Mouse (Mus musculus) layer of hippocampus, postnatal 36 days (tissue): ENCODE measurements around the gene Cela1. TPM values are rescaled to one million over a fixed set of nuclear protein-coding genes. Genes with fewer than 3 reads are reported as not detected.

Experiments used
- DNase-seq, 2 experiments: peaks; one replicate each; pipeline ENCODE4 v3.0.0; 2022
- total RNA-seq, 2 experiments: library from RNA; stranded (reverse); gene quantifications; 2 replicates each; pipeline ENCODE4 v1.2.3; 2021

The Cela1 gene
- total RNA-seq, result 1 to 10 TPM; 1.8 to 2.3 TPM

DNA sequence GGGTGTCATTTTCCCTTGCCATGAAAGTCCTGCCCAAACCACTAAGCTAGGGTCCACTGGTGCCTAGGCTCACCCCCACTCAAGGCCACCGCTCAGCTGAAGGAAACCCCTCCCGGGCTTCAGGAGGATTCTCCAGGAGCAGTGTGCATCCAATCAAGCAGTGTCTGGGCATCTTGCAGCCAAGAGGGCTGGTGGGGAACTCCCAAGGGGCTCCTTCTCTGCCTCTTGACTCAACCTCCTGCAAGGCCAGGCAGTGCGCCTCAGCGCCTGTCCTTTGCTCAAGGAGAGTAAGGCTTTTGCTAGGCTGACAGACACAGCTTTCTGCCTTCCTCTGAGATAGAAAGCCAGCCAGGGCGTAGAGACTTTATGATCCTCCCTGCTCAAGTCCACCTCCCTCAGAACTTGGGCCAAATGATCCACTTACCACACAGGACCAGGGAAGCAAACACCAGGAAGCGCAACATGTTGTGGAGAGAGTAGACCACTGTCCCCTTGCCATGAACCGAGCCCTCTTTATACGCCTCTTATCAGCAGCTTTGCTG, at the start of gene Cela1:
TSS of gene Cela1 (minus strand) at position 492 of the 542 bp plus-strand sequence.
- DNase-seq, result no peak

DNA sequence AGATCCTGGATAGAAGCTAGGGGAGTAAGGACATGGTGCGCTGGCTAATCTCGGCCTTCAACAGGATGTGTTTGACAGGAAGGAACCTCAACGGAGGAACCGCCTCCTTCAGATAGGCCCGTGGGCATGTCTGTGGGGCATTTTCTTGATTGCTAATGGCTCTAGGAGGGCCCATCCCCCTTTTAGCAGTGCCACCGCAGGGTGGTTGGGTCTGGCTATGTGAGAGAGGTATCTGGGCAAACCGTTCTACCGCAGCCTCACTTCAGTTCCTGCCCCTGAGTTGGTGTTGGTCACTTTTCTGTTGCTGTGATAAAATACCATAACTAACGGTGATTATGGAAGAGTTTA, 48.2 kb upstream of the Cela1 start:
- no peak for DNase-seq

DNA sequence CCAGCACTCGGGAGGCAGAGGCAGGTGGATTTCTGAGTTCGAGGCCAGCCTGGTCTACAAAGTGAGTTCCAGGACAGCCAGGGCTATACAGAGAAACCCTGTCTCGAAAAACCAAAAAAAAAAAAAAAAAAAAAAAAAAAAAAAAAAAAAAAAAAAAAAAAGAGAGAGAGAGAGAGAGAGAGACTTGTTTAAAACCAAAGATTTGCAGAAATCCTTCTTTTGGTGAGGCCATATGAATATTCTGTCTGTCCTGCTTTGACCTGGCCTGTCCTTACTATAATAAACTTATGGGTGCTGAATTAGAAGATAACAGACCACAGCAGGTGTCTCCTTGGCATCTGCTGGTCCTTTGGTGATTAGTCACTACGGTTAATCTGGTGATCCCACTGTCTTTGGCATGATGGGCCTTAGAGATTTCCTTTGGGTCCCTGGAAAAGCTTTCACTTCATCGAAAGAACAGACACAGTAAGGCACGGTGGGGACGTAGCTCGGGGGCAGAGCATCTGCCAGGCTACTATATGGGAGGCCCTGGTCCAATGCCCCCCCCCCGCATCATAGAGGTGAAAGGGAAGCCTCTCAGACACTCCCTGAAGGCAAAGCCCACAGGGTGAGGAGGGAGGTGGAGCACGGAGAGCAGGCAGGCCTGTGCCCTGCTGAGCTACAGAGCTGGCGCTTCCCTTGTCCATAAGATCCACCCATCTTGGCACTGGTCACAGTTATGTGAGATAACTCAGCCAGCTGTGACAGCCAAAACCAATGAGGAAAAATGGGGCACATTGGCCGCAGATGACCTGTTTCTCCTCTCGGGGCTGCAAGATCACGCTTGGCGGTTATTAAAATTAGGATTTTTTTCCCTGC, 47.6 kb upstream of the Cela1 start:
- DNase-seq, result no peak

DNA sequence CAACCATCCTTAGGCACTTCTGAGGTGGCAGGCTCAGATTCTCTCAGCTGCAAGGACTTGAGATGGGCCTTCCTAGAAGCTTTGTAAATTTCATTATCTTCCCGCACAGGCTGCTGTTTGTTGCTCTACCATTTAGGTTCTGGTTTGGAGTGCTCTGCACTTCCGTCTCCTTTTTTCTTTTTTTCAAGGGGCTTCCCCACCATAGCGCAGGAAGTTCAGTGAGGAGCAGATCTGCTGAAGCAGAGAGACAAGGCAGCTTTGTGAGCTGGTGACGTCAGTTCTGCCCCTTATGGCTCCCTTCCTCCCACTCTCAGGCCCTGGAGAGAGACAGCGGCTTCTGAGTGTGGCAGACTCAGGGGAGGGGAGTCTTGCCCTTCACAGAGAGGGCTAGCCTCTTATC, 44.9 kb upstream of the Cela1 start:
- no peak for DNase-seq

DNA sequence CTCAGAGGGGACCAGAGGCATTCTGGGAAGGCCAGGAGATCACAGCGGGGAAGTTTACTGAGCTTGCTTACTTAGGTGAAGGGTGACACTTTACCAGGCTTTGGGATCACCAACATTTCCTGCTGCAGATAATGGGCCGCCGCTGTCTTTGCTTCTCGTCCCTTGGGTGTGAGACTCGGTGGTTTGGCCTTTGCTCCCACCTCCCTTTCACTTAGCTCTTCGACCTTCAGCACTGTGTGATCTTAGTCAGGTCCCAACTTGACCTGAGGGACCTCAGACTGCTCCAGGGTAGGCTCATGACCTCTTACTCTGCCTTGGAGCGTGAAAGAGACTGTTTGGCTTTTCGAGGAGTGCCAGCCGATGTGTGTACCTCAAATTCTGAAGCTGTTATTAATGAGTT, 43.4 kb upstream of the Cela1 start:
- DNase-seq, result no peak

DNA sequence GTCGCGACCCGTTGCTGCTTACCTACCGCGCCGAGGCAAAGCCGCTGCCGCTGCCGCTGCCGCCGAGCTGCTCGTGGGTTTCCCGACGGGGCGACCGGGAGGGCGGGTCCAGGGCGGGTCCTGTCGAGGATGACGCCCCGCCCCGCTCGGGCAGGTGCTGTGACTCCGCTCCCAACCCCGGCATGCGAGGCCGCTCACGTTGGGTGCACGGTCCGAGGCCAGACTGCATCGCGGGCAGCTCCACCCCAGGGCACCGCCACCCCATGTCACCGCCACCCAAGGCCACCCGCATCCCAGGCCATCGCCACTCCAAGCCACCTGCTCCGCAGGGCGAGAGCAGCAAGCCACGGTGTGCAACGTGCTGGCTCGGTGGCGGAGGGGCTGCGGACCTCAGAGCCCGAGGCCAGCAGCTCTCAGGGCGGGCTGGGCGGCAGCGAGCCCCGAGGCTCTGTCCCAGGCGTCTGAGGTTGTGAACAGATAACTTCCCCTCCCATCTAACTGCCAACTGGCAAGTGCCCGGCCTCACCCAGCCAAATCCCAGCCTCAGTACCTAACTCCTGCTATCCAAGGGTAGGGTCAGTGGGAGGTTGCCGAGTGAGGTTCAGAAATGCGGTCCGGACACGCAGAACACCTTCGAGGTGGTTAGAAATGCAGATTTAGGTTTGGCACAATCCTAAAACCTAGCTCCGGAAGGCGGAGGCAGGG, 41.7 kb upstream of the Cela1 start, which contains the start of gene Galnt6:
TSS of gene Galnt6 (minus strand) at position 96 of the 705 bp plus-strand sequence.
- no peak for DNase-seq

DNA sequence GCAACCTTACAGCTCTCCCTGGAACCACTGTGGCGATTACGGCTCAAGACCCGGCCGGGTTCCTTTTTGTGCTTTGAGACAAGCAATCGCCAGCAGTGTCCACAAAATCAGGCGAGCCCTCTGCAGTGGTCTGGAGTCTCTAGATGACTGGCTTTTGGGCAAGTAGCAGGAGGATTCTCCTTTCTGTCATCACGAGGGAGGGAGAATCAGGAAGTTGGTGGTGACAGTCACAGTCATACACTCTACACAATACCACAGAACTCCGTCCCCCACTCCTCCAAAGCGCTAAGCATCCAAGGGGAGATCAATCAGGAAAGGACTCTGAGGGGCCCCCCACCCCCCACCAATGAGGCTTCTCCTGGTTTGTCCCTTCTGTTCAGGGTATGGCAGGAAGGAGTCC, 40.9 kb upstream of the Cela1 start:
- DNase-seq, result no peak

DNA sequence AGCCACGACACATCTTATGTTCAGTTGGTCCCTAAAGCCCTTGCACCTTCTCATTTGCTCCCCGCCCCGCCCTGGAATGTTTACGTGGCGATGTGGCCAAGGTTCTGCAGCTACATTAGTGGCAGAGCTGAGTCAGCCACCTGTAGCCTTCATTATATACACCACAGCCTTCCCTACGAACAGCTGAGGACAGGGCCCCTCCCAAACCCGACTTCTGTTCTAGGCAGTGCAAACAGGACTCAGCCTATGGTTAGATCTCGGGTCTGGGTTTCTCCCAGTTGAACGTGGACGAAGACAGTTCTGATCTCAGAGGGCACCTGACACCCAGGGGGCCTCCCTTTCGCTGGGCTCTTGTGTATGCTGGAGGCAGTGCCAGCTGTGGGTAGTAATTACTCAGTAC, 40.1 kb upstream of the Cela1 start:
- DNase-seq, result no peak

DNA sequence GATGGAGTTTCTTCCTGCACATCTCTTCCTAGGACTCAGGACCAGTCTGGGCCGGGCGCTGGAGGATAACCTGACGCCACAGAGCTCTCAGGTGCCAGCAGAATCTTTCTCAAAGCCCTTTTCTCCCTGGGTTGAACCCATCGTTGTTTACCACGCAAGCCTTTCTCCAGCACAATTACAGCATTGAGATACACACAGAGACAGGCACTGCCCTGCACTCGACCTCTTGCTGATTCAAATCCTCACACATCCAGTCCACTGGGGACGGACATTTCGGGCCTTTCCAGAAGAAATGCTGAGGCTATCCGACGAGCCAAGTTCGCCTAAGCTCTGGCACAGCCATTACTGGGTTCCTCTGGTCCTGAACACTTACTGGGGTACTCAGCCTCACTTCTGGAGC, 39.0 kb upstream of the Cela1 start:
- DNase-seq, result no peak

DNA sequence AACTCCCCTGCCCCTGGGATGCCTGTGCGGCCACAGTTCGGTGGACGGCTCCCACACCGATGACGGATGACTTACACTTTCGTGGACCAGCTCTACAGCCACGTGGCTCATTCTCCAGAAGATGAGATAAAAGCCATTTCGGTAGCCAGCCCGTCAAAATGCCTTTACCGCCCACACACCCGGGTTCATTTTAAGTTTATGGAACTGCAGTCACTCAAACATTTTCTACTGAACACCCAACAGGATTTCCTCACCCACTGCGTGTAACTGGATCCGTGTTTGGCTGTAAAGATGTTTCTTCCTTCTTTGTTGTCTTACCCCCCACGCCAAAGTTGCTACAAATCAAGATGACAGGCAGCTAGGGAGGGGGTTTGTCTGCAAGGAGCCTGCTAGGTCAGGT, 35.8 kb upstream of the Cela1 start:
- DNase-seq, result no peak

DNA sequence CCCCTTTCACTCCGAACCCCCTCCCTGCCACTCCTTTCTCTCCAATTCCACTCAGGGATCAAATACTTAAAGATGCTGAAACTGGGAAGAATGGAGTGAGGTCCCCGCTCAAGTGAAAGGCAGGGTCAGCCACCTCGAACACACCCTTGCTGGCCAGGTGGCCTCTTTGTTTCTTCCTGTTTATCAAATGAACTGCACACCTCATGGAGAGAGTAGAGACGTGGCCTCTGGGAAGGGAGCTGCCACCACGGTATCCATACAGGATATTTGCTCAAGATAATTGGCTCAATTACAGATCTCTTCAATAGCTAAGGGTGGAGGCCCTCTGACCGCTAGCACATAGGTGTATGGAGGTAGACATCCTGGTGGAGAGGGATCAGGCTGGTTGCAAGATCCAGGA, 34.8 kb upstream of the Cela1 start:
- DNase-seq, result no peak

DNA sequence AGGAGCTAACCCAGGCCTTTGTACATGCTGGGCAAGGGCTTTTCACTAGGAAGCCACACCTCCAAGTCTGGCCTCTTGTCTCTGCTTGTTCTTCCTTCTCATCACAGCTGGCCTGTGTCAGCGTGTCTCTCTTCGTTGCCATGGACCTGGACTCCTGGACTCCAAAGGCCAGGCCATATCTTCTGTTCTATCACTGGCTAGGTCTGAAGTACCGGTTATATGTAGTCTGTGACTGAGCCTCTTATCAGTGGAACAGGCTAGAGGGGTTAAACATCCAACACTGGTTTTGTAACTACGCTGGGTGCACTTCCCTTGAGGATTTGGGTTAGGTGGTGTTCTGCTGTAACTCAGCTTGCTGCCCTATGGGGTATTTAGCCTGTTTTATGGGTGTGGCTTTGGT, 34.3 kb upstream of the Cela1 start:
- no peak for DNase-seq

DNA sequence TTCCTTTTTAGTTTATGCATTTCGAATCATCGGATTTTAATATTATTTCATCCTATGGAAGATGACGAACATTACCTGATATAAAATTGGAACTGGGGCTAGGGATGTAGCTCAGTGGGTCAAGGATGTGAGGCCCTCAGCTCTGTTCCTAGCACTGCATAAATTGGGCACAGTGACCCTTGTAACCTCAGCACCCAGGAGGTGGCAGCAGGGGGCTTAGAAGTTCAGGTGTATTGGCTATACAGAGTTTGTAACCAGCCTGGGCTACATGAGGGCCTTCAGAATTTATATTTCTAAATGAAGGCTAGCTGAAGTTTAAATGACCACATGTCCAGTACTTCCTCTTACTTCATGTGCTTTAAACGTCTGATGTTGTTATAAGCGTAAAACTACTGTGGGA, 33.7 kb upstream of the Cela1 start:
- DNase-seq, result no peak

DNA sequence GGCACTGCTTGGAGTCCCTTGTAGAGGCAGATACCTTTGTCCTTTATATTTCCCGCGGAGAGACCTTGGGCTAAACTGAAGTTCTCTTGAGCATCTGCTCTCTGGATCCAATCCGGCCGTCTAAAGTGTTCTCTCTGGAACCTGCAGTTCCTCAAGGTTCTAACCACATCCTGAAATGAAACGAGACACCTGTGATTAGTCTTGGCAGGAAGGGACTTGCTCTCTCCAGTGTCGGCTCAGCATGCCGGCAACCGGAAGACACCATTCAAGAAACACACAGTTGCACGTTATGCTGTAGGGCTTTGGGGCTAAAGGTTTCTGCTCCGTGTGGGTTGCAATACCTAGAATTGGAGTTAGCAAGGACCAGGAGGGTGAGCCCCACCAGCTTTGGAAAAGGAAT, 32.3 kb upstream of the Cela1 start:
- DNase-seq, result no peak

DNA sequence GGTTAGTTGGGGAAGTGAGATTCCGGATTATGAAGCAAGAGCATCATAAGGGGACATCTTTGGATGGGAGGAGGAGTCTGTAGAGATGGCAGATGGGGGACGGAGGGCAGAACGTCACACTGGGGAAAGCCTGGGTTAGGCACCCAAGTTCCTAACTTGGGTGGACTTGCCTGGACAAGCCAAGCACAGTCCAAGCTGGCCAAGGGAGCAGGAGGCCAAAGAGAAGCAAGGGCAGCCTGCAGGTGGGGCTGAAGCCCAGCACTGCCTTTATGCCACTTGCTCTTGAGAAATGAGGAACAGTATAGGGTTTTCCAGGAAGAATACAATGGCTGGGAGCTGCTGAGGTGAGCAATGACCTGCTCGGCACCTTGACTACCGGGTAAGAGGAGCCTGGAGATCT, 31.5 kb upstream of the Cela1 start:
- no peak for DNase-seq

DNA sequence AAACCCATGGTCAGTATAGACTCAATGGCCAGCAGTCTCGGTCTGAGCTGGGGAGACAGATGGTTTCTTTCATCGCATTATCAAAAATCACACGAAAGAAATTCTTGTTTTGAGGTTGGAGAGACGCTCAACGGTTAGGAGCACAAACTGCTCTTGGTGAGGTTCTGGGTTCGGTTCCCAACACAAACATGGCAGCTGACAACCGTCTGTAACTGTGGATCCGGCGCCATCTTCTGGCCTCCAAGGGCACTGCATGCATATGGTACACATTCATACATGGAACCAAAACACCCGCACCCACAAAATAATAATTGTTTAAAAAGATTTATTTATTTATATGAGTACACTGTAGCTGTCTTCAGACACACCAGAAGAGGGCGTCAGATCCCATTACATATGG, 30.9 kb upstream of the Cela1 start:
- DNase-seq, result no peak

DNA sequence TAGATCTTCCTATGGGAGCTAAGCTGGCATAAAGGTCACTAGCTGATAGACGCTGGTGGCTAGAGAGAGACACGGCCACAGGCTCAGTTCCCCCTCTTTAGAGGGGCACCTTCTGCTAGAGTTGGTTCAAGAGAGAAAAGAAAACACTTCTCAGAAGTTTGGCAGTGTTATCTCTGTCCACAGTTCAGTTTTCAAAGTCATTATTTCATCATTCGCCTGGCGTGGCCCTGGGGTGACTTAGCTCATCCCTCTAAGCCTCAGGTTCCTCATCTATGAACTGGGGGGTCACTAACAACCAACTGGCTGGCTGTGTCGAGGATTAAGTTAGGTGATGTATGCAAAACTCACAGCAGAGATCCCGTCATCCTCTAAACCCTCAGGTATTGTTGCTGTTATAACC, 30.2 kb upstream of the Cela1 start:
- no peak for DNase-seq

DNA sequence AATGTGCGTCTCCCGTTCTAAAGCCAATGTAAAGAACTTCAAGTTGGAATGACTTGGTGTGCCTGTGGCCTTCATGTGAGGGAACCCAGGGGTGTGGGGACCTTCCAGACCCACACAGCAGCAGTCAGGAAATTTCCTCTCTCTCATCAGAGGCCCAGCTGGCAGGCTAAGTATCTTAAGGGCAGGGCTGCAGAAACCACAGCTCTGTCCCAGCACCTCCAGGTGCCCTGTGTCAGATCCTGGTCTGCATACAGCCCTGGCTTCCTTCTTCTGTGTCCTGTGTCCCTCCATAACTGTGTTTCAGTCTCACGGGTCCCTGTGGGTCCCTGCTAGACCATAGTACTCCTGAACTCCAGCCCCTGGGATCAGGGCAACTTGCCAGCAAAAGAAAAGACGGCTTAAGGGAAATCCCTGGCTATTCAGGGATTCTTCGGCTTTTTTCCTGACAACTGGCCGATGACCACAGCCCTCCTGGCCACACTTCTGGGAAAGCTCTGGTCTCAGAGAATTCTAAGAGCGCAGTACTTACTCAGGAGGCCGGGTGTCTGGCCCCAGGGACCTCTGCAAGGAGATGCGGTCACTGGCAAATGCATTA, 27.8 kb upstream of the Cela1 start:
- DNase-seq, result no peak

DNA sequence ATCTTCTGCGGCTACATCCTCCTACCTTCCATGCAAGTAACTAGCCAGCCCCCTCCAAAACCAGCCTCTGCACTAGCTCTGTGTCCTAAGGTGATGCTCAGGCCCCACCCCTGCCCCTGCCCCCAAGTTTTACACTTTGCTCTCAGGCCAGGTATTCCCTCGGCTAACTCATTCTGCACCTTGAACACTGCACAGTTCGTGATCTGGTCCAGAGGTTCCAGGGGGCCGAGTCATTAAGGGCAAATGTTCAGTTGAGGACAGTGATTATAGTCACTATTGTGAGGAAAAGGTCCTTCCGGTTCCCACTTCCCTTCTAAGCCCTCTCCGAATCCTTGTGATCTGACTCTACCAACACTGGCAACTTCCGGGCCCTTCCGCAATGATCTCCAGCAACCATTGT, 26.7 kb upstream of the Cela1 start:
- no peak for DNase-seq

DNA sequence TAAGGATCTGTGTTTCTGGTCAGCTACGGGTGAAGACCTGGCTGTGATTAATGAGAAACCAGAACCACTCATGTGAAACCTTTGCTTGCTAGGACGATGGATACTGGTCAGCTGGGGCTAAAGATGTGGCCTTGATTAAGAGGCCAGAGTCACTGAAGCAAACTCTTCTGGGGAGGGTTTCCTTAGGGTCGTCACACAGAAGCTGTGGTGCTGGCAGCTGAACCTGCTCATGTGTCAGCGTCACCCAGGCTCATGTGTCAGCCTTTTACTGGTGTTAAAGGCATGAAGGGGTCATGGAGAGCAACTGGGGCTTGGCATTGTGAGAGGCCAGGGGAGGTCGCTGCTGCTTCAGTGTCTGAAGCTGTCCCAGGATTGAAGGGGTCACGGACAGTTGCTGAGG, 23.1 kb upstream of the Cela1 start:
- no peak for DNase-seq

DNA sequence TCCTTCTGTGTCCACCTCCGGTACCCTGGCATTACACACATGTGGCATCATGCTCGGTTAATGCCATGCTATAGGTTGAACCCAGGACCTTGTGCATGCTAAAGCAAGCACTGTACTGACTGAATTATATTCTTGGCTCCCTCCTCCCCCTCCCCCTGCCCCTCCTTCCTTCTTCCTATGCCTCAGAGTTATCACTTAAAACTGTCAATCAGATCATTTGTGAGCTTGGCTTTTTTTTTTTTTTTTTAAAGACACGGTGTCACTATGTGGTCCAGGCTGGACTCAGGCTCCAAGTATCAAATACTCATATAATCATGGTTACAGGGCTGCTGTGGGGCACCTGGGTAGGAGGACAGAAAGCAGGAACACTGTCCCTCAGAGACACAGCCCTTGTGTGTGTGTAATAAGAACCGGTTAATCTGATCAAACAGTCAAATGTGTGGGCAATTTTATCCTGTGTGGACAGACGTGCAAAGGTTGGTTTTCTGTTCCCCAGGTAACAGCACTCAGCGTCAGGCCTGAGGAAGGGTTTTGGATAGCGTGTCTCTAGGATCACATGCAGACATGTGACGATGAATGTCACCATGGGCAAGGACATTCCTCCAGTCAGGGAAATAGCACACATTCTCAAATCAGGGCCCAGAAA, 20.8 kb upstream of the Cela1 start:
- DNase-seq, result no peak

DNA sequence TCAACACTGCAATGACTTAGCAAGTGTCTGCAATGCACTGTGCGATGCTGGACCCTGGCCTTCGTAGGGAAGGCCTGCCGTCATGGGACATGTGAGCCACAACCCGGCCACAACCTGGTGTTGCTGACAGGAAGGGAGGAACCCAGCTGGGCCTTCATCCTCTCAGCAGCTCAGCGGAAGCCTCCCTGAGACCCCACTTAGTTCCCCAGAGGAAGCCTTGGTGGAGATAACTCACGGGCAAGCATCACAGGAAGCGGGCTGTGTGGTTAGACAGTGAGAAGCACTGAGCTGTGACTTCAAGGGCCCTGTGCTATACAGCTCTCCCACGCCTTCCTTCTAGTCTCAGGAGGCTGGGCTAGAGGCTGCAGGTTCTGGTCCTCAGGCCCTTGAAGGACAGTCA, 18.5 kb upstream of the Cela1 start:
- DNase-seq, result no peak

DNA sequence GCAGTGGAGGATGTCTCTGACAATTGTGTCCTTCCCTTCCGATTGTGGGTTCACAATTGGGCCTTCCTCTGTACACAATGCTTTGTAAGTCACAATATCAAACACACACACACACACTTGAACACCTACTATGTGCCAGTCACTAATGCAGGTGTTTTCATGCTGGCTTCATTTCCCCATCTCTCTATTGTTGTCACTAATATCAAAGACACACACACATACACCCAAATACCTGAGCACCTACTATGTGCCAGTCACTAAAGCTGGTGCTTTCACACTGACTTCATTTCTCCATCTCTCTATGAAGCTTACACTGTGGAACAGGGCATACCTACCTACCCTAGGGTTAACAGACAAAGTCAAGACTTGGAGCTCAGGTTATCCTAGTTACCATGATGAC, 17.7 kb upstream of the Cela1 start:
- no peak for DNase-seq
